Mouse (Mus musculus) spleen, embryonic (tissue): ENCODE data around the gene Bcas2.
"Not testable (repeated sequence)": the region's sequence is repeated elsewhere in the genome, so short reads cannot be mapped to it uniquely, and the experiment has no call there.

Source experiments
- CTCF ChIA-PET: fragments of 350-600 bp; sonication (Branson Sonifier 250); formaldehyde crosslinking; loops from one replicate; lab custom pipeline; 2022; lab: Charles Lee

The Bcas2 gene

GRCm38 (mm10) chr3:103171505-103172267 lies at the start of gene Bcas2:
Bcas2 (plus strand) TSS chr3:103171655.
- CTCF ChIA-PET, result no interaction called here

- CTCF ChIA-PET, result interaction anchor here (0.6 kb wide), 1 partner anchor 935 kb away, joined by 3 read pairs; no protein-coding TSS in a partner anchor
Observed at GRCm38 (mm10) chr3:103123636-103124035, 47.8 kb upstream of the Bcas2 start.

GRCm38 (mm10) chr3:103126138-103126537 lies 45.3 kb upstream of the Bcas2 start:
- CTCF ChIA-PET, result no interaction called here

- CTCF ChIA-PET, result interaction anchor here (0.7 kb wide), 1 partner anchor 24 kb away, joined by 3 read pairs; no protein-coding TSS in a partner anchor
Observed at GRCm38 (mm10) chr3:103127177-103127576, 44.3 kb upstream of the Bcas2 start.

GRCm38 (mm10) chr3:103127721-103128120 lies 43.7 kb upstream of the Bcas2 start:
- CTCF ChIA-PET, result interaction anchor here (0.7 kb wide), 1 partner anchor 25 kb away, joined by 3 read pairs; no protein-coding TSS in a partner anchor

GRCm38 (mm10) chr3:103128251-103128650 lies 43.2 kb upstream of the Bcas2 start:
- CTCF ChIA-PET, result no interaction called here

GRCm38 (mm10) chr3:103129367-103130159 lies 41.9 kb upstream of the Bcas2 start:
- CTCF ChIA-PET, result no interaction called here

- CTCF ChIA-PET, result no interaction called here
Observed at GRCm38 (mm10) chr3:103130236-103130751, 41.2 kb upstream of the Bcas2 start.

GRCm38 (mm10) chr3:103133098-103133497 lies 38.4 kb upstream of the Bcas2 start:
- CTCF ChIA-PET, result no interaction called here

- CTCF ChIA-PET, result no interaction called here
Observed at GRCm38 (mm10) chr3:103136414-103137077, 34.9 kb upstream of the Bcas2 start.

GRCm38 (mm10) chr3:103139047-103139446 lies 32.4 kb upstream of the Bcas2 start:
- CTCF ChIA-PET, result no interaction called here

- CTCF ChIA-PET, result not testable (repeated sequence)
Observed at GRCm38 (mm10) chr3:103140095-103140838, 31.2 kb upstream of the Bcas2 start.

- CTCF ChIA-PET, result interaction anchor here (0.6 kb wide), 1 partner anchor 247 kb away, joined by 11 read pairs; no protein-coding TSS in a partner anchor
Observed at GRCm38 (mm10) chr3:103141287-103141686, 30.2 kb upstream of the Bcas2 start.

GRCm38 (mm10) chr3:103142366-103142765 lies 29.1 kb upstream of the Bcas2 start:
- CTCF ChIA-PET, result interaction anchor here (0.5 kb wide), 1 partner anchor 66 kb away, joined by 3 read pairs; no protein-coding TSS in a partner anchor

GRCm38 (mm10) chr3:103145336-103145735 lies 26.1 kb upstream of the Bcas2 start:
- CTCF ChIA-PET, result no interaction called here

- CTCF ChIA-PET, result no interaction called here
Observed at GRCm38 (mm10) chr3:103145791-103146190, 25.7 kb upstream of the Bcas2 start.

- CTCF ChIA-PET, result no interaction called here
Observed at GRCm38 (mm10) chr3:103146330-103147166, 24.9 kb upstream of the Bcas2 start.

- CTCF ChIA-PET, result no interaction called here
Observed at GRCm38 (mm10) chr3:103147775-103148174, 23.7 kb upstream of the Bcas2 start.

- CTCF ChIA-PET, result no interaction called here
Observed at GRCm38 (mm10) chr3:103148941-103149340, 22.5 kb upstream of the Bcas2 start.

GRCm38 (mm10) chr3:103153761-103154160 lies 17.7 kb upstream of the Bcas2 start:
- CTCF ChIA-PET, result no interaction called here
